Mouse (Mus musculus) hindbrain, embryonic 10.5 days (tissue): ENCODE results near the gene Gon4l. TPM values are rescaled to one million over a fixed set of nuclear protein-coding genes. Genes with fewer than 3 reads are reported as not detected.
"Not testable (repeated sequence)": the region's sequence is repeated elsewhere in the genome, so short reads cannot be mapped to it uniquely, and the experiment has no call there.

Experiments used
- DNase-seq: peaks from one replicate; pipeline ENCODE4 v3.0.0-alpha.2; 2017; ENCODE audit warnings: low spot score
- H3K27ac ChIP-seq: fragments of 300-500 bp; sonication (generic); 2 replicates; pipeline ENCODE4 v1.5.1; 2016; ENCODE audit warnings: mild to moderate bottlenecking, moderate library complexity
- H3K27me3 ChIP-seq: fragments of 300-500 bp; sonication (generic); 2 replicates; pipeline ENCODE4 v1.6.1; 2016; ENCODE audit warnings: mild to moderate bottlenecking; ENCODE audit not compliant: poor library complexity, insufficient read depth, severe bottlenecking
- H3K36me3 ChIP-seq: fragments of 300-500 bp; sonication (generic); 2 replicates; pipeline ENCODE4 v1.6.1; 2016; ENCODE audit warnings: mild to moderate bottlenecking, moderate library complexity
- H3K4me1 ChIP-seq: fragments of 300-500 bp; sonication (generic); replicated peaks from 2 replicates; pipeline ENCODE4 v1.6.1; 2016; ENCODE audit warnings: mild to moderate bottlenecking
- H3K4me3 ChIP-seq: fragments of 300-500 bp; sonication (generic); 2 replicates; pipeline ENCODE4 v1.5.1; 2016; ENCODE audit warnings: mild to moderate bottlenecking, moderate library complexity
- H3K9me3 ChIP-seq: fragments of 300-500 bp; sonication (generic); 2 replicates; pipeline ENCODE4 v1.6.1; 2016; ENCODE audit warnings: mild to moderate bottlenecking, moderate library complexity
- WGBS: fragments of 180-500 bp; shearing (Covaris S2); methylation state at CpG from one replicate; pipeline ENCODE4 v1.1.7; 2016; 5-methylcytosine and 5-hydroxymethylcytosine counted together
- polyA plus RNA-seq: library from polyadenylated mRNA; unstranded; fragments of >200 nt; fragmentation: Nextera tagmentation; extraction: Ambion mirVana; gene quantifications from 2 replicates; pipeline ENCODE4 v1.2.1, GENCODE M21; 2016

The Gon4l gene
- 16.1 and 18.6 TPM in 2 replicates for polyA plus RNA-seq

DNA sequence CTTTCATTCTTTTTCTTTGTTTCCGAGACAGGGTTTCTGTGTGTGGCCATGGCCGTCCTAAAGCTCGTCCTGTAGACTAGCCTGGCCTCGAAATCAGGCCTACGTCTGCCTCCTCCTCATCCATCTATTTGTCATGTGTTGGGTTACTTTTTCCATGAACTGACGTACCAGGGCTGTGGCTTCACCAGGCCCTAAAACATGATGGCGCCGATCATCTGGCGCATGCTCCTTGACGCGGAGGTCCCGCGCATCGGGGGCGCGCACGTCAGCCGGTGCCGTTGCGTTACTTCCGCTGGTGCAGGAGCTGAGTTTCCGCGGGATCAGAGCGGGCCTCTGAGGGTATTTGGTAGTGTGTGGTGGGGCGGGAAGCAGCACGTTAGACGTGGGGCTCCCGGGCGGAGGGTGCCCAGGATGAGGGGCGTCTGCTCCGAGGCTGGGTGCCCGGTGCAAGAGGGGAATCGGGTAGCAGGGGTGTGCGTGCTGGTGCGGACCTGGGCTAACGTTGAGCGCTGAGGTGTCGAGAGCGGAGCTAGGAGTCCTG lies at the start of gene Gon4l:
TSS of gene Gon4l (plus strand) at position 281 of the 541 bp plus-strand sequence.
- H3K4me1 ChIP-seq, H3K27me3 ChIP-seq, H3K9me3 ChIP-seq: not testable (repeated sequence)
- Histone ChIP-seq H3K4me3 (peak within 1 kb of the TSS; percentile 53), H3K27ac (peak within 1 kb of the TSS; percentile 87), H3K36me3 (peaks cover 19% of the 10 kb centered on the region)
- DNase-seq: peak; percentile 50
- WGBS: 3% methylated on average over 34 of the region's 39 CpGs

DNA sequence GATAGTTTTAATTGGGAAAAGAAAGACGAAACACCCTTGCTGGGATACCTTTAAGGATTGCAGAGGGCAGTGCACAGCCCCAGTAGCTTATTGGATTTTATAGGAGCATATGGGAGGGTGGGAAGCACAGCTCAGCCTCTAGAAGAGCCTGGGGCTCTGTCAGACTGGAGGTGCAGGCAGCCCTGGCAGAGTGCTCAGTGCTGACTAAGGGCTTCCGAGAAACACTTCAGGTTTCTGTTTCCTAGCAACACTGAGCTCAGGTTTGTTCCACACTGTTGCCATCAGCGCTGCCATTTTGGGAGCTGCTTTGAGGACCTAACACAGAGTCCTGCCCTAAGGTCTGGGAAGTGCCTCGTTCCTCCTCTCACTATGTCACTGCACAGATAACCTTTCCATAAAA lies 48.7 kb upstream of the Gon4l start:
- not testable (repeated sequence) for H3K9me3 ChIP-seq, H3K27ac ChIP-seq, DNase-seq, H3K27me3 ChIP-seq, H3K4me1 ChIP-seq, H3K4me3 ChIP-seq
- WGBS: 91% methylated on average over 1 of the region's 4 CpGs
- H3K36me3 ChIP-seq: peaks cover 17% of the 10 kb centered on the region

- no CpG with 5 or more reads among the region's 8 CpGs for WGBS
- not testable (repeated sequence) for H3K27ac ChIP-seq, H3K27me3 ChIP-seq, DNase-seq, H3K4me3 ChIP-seq, H3K9me3 ChIP-seq, H3K4me1 ChIP-seq
- peaks cover 17% of the 10 kb centered on the region for H3K36me3 ChIP-seq
Measured at GRCm38 (mm10) chr3:88786805-88787204, 48.2 kb upstream of the Gon4l start.

DNA sequence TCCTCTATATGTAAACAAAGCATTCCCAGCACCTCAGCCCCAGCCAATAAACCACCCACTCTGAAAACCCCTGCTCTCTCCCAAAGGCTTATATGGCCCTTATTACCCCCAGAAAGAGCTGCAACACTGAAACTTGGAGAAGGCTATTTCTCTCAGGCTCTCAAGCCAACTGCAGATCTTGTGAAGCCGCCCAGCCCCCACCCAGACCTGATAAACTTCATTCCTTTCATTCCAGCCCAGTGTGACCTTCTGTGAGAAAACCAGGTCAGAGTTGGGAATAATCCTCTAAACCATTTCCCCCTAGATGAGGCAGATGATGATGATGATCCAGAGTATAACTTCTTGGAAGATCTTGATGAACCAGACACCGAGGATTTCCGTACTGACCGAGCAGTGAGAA lies 47.0 kb upstream of the Gon4l start:
- WGBS: 97% methylated on average over 3 of the region's 4 CpGs
- H3K27ac ChIP-seq, H3K4me1 ChIP-seq, H3K9me3 ChIP-seq, DNase-seq, H3K27me3 ChIP-seq, H3K4me3 ChIP-seq: not testable (repeated sequence)
- H3K36me3 ChIP-seq: peaks cover 17% of the 10 kb centered on the region

GRCm38 (mm10) chr3:88797507-88797906 lies 37.5 kb upstream of the Gon4l start:
- H3K4me1 ChIP-seq, H3K9me3 ChIP-seq, H3K27me3 ChIP-seq, H3K27ac ChIP-seq, H3K4me3 ChIP-seq, DNase-seq: not testable (repeated sequence)
- WGBS: 93% methylated on average over 6 of the region's 6 CpGs
- H3K36me3 ChIP-seq: peaks cover 13% of the 10 kb centered on the region

DNA sequence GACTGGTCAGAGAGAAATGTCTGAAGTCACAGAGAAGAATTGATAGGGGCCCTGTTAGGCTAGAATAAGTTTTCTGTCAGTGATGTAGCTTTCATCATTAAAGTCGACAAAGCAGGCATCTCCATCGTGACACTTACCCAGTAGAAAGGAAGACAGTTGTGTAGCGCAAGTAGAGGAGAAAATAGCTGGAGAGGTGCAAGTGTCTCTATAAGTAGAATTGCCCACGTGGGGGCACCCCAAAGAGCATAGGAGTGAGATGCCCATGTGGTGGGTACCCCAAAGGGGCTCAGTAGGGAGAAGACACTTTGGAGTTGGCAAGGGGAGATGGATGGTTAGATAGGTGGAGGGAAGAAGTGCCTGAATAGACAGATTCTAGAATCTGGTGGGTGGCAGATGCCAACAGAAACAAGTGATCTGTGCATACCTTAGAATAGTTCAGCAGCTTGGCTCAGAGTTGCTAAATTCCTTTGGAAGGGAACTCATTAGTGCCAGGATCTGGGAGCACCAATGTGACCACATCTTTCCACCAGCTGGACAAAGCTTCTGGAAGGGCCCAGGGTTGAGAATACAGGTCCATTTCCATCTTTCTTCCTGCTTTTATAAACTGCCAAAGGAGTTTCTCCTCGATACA lies 31.0 kb upstream of the Gon4l start:
- DNase-seq: no peak
- H3K27me3 ChIP-seq: no peaks in the 10 kb centered on the region
- WGBS: 89% methylated on average over 5 of the region's 5 CpGs
- no peaks in the 10 kb centered on the region for H3K9me3 ChIP-seq
- H3K4me1 ChIP-seq: no peaks in the 10 kb centered on the region
- H3K4me3 ChIP-seq: no peak overlapping the region
- no peak overlapping the region for H3K27ac ChIP-seq
- H3K36me3 ChIP-seq: peaks cover 37% of the 10 kb centered on the region

DNA sequence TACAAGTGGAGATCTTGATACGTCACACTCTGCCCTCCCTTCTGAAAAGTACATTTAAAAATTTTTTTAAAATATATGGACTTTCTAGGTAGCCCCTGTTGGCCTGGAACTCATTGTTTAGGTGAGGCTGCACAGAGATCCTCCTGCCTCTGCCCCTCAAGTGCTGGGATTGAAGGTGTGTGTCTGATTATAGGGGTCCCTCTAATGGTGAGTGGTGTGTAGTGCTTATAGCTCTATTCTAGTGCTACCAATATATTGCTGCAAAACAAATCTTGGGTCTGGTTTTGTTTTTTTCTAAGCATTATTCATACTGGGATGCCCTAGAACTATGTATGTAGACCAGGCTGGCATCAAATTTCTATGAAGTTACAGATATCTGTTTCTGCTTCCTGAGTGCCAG lies 9.3 kb upstream of the Gon4l start:
- Histone ChIP-seq H3K36me3 (peaks cover 53% of the 10 kb centered on the region), H3K27ac (no peak overlapping the region), H3K9me3 (no peaks in the 10 kb centered on the region), H3K4me1 (no peaks in the 10 kb centered on the region), H3K4me3 (no peak overlapping the region), H3K27me3 (no peaks in the 10 kb centered on the region)
- 97% methylated on average over 1 of the region's 1 CpGs for WGBS
- DNase-seq: no peak

- no peaks in the 10 kb centered on the region for H3K4me1 ChIP-seq
- no peak overlapping the region for H3K4me3 ChIP-seq
- peaks cover 44% of the 10 kb centered on the region for H3K36me3 ChIP-seq
- no peak for DNase-seq
- no peak overlapping the region for H3K27ac ChIP-seq
- WGBS: 94% methylated on average over 9 of the region's 9 CpGs
- H3K9me3 ChIP-seq: no peaks in the 10 kb centered on the region
- H3K27me3 ChIP-seq: no peaks in the 10 kb centered on the region
Measured at GRCm38 (mm10) chr3:88827231-88827630, 7.8 kb upstream of the Gon4l start.

GRCm38 (mm10) chr3:88831177-88832121 lies 3.6 kb upstream of the Gon4l start:
- peak overlapping the region; percentile 58 for H3K4me3 ChIP-seq
- WGBS: 5% methylated on average over 23 of the region's 28 CpGs
- not testable (repeated sequence) for H3K27me3 ChIP-seq, H3K4me1 ChIP-seq, H3K9me3 ChIP-seq
- peak overlapping the region; percentile 92 for H3K27ac ChIP-seq
- peaks cover 12% of the 10 kb centered on the region for H3K36me3 ChIP-seq
- peak; percentile 51 for DNase-seq

GRCm38 (mm10) chr3:88832388-88832787 lies 2.6 kb upstream of the Gon4l start:
- H3K27me3 ChIP-seq, H3K4me1 ChIP-seq, H3K36me3 ChIP-seq, H3K9me3 ChIP-seq: not testable (repeated sequence)
- peak; percentile 71 for DNase-seq
- H3K27ac ChIP-seq: peak overlapping the region; percentile 62; the same call in 1 of the 2 replicates
- peak overlapping the region; percentile 42 for H3K4me3 ChIP-seq
- WGBS: 1% methylated on average over 14 of the region's 14 CpGs

DNA sequence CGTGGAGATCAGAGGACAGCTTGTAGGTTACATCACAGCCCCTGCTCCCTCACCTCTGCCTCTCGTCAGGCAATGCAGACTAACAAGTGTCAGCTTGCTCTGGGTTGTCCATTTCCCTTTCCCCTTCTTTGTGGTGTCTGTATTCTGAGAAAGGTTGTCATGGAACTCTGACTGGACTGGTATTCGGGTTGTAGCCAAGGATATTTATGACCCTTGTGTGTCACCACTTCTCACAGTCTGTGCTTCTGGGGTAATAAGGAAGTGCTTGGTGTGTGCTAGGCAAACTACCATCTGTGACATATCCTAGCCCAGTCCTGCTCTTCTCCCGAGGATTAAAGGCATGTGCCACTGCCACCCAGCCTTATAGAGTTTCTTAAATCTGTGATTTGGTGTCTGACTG lies 14.1 kb downstream of the Gon4l start:
- WGBS: 90% methylated on average over 4 of the region's 4 CpGs
- no peak overlapping the region for H3K27ac ChIP-seq
- no peaks in the 10 kb centered on the region for H3K9me3 ChIP-seq
- H3K36me3 ChIP-seq: peaks cover 67% of the 10 kb centered on the region
- DNase-seq: no peak
- no peaks in the 10 kb centered on the region for H3K27me3 ChIP-seq
- H3K4me3 ChIP-seq: no peak overlapping the region
- no peaks in the 10 kb centered on the region for H3K4me1 ChIP-seq

- no peak for DNase-seq
- H3K27me3 ChIP-seq: no peaks in the 10 kb centered on the region
- H3K4me3 ChIP-seq: no peak overlapping the region
- H3K4me1 ChIP-seq: no peaks in the 10 kb centered on the region
- H3K36me3 ChIP-seq: peaks cover 94% of the 10 kb centered on the region
- 90% methylated on average over 6 of the region's 6 CpGs for WGBS
- no peaks in the 10 kb centered on the region for H3K9me3 ChIP-seq
- H3K27ac ChIP-seq: no peak overlapping the region
Measured at GRCm38 (mm10) chr3:88855837-88856236, 20.8 kb downstream of the Gon4l start.

DNA sequence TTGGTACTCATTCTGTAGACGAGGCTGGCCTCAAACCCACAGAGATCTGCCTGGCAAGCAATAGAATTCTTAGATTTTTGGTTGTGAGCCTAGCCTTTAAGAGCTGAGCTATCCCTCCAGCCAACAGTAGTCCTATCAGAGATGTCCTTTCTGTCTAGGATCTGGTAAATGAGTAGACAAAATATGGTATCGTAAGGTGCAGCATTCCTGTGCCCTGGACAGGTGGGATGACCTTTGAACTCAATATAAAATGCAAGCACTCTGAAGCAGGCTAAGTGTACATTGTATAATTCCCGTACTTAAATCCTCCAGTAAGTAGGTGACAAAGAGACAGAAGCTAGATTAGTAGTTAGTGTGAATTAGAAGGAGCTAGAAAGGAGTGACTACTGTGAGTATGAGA lies 27.1 kb downstream of the Gon4l start:
- no peak overlapping the region for H3K4me3 ChIP-seq
- DNase-seq: no peak
- no peaks in the 10 kb centered on the region for H3K27me3 ChIP-seq
- H3K36me3 ChIP-seq: peaks cover 96% of the 10 kb centered on the region
- no peaks in the 10 kb centered on the region for H3K9me3 ChIP-seq
- 94% methylated on average over 3 of the region's 3 CpGs for WGBS
- H3K4me1 ChIP-seq: no peaks in the 10 kb centered on the region
- H3K27ac ChIP-seq: no peak overlapping the region
